Mouse (Mus musculus) kidney, embryonic 14.5 days (tissue): Measurements from ENCODE around the gene 1810049J17Rik. TPM values are rescaled to one million over a fixed set of nuclear protein-coding genes. Genes with fewer than 3 reads are reported as not detected.

ENCODE experiments used
- ATAC-seq: fragments of 200-750 bp; cut with Nextera tagmentation; 2 replicates; pipeline ENCODE4 v1.8.0; 2017; ENCODE audit warnings: moderate number of reproducible peaks, mild to moderate bottlenecking, moderate TSS enrichment, moderate library complexity; ENCODE audit not compliant: low FRiP score, low TSS enrichment
- H3K27ac ChIP-seq: fragments of 300-500 bp; sonication (generic); 2 replicates; pipeline ENCODE4 v1.5.1; 2014; ENCODE audit warnings: low read depth, mild to moderate bottlenecking, low read length, moderate library complexity, mixed read lengths
- H3K27me3 ChIP-seq: fragments of 300-500 bp; sonication (generic); 2 replicates; pipeline ENCODE4 v1.6.1; 2014; ENCODE audit warnings: mild to moderate bottlenecking, low read length; ENCODE audit not compliant: control insufficient read depth, insufficient read depth
- H3K36me3 ChIP-seq: fragments of 300-500 bp; sonication (generic); 2 replicates; pipeline ENCODE4 v1.6.1; 2014; ENCODE audit warnings: low read length, mixed read lengths; ENCODE audit not compliant: control insufficient read depth, insufficient read depth
- H3K4me1 ChIP-seq: fragments of 300-500 bp; sonication (generic); 2 replicates; pipeline ENCODE4 v1.6.1; 2014; ENCODE audit warnings: low read length, mixed read lengths; ENCODE audit not compliant: control insufficient read depth, insufficient read depth
- H3K4me2 ChIP-seq: fragments of 300-500 bp; sonication (generic); replicated peaks from 2 replicates; pipeline ENCODE4 v1.6.1; 2014; ENCODE audit warnings: low read depth, mild to moderate bottlenecking, low read length
- H3K4me3 ChIP-seq: fragments of 300-500 bp; sonication (generic); 2 replicates; pipeline ENCODE4 v1.5.1; 2014; ENCODE audit warnings: mild to moderate bottlenecking, low read length
- H3K9ac ChIP-seq: fragments of 300-500 bp; sonication (generic); 2 replicates; pipeline ENCODE4 v1.6.1; 2014; ENCODE audit warnings: low read depth, mild to moderate bottlenecking, low read length, moderate library complexity
- H3K9me3 ChIP-seq: fragments of 300-500 bp; sonication (generic); 2 replicates; pipeline ENCODE4 v1.6.1; 2016; ENCODE audit warnings: low read length; ENCODE audit not compliant: control insufficient read depth
- WGBS: fragments of 180-500 bp; shearing (Covaris S2); extraction: QIAGEN DNeasy Blood & Tissue Kit; methylation state at CpG from one replicate; pipeline ENCODE4 v1.1.7; 2014; 5-methylcytosine and 5-hydroxymethylcytosine counted together
- polyA plus RNA-seq: library from polyadenylated mRNA; unstranded; fragments of >200 nt; fragmentation: Nextera tagmentation; extraction: Ambion mirVana; gene quantifications from 2 replicates; pipeline ENCODE4 v1.2.1, GENCODE M21; 2014

Gene 1810049J17Rik
- polyA plus RNA-seq, 1 experiment from 2014 or later, result 1.9 TPM

DNA sequence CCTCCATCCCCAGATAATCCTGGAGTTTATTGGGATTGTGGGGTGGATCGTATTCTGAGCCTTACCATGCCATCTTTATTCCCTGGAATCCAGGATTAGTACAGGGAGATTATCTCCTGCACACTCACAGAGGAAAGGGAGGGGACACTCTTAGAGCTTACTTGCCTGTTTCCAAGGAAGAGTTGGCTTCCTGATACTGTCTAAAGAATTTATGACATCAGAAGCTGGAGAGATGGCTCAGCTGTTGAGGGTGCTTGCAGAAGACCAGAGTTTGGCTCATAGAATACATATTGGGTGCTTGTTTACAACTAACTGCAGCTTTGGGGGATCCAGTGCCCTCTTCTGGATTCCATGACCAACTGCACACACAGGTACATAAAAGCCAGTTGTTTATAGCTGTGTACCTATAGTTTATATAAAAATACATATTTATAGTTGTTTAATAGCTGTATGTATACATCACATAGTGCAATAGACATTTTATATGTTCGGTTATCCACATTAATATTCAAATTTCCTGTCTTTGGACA lies 32.6 kb upstream of the 1810049J17Rik start:
- H3K9ac ChIP-seq, result no peak overlapping the region
- H3K27me3 ChIP-seq, result no peaks in the 10 kb centered on the region
- H3K36me3 ChIP-seq, result peaks cover 55% of the 10 kb centered on the region
- no peak for ATAC-seq
- H3K9me3 ChIP-seq, result no peaks in the 10 kb centered on the region
- no peak overlapping the region for H3K27ac ChIP-seq
- H3K4me1 ChIP-seq, result no peaks in the 10 kb centered on the region
- no peak overlapping the region for H3K4me2 ChIP-seq
- H3K4me3 ChIP-seq, result no peak overlapping the region
- WGBS, result 90% methylated on average over 2 of the region's 2 CpGs

- no peaks in the 10 kb centered on the region for H3K9me3 ChIP-seq
- H3K27me3 ChIP-seq, result no peaks in the 10 kb centered on the region
- no peak overlapping the region for H3K27ac ChIP-seq
- no peaks in the 10 kb centered on the region for H3K4me1 ChIP-seq
- no peak overlapping the region for H3K4me2 ChIP-seq
- no peak for ATAC-seq
- no peak overlapping the region for H3K4me3 ChIP-seq
- no peak overlapping the region for H3K9ac ChIP-seq
- WGBS, result 96% methylated on average over 7 of the region's 7 CpGs
- peaks cover 50% of the 10 kb centered on the region for H3K36me3 ChIP-seq
These were observed 29.8 kb upstream of the 1810049J17Rik start for GRCm38 (mm10) chr15:12351470-12351869.

- no peaks in the 10 kb centered on the region for H3K9me3 ChIP-seq
- ATAC-seq, result no peak
- WGBS, result 89% methylated on average over 5 of the region's 5 CpGs
These were observed 28.1 kb upstream of the 1810049J17Rik start for GRCm38 (mm10) chr15:12349840-12350239.

DNA sequence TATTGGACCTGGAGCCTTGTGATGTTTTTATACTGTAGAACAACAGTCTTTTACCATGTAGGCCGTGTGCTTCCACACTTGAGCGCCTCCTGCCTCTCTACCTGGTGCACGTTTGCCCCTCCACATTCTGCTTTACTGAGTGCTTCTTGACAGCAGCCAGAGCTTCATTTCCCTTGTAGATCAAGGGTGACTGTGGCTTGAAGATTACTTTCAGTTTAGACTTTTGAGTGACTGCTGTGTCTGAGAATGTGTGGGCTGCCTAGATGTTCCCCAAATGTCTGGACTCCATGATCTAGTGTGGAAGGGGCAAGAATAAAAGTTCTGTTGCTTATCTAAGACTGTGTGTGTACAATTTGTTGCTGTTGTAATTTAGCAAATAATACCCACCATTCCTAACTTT lies 27.3 kb upstream of the 1810049J17Rik start:
- 70% methylated on average over 3 of the region's 3 CpGs for WGBS
- Histone ChIP-seq H3K9ac (no peak overlapping the region), H3K36me3 (peaks cover 46% of the 10 kb centered on the region)

More at GRCm38 (mm10) chr15:12349840-12350239, 28.1 kb upstream of the 1810049J17Rik start:
- H3K4me3 ChIP-seq, result no peak overlapping the region
- H3K4me2 ChIP-seq, result no peak overlapping the region
- H3K27me3 ChIP-seq, result no peaks in the 10 kb centered on the region
- no peak overlapping the region for H3K27ac ChIP-seq
- H3K9ac ChIP-seq, result no peak overlapping the region
- no peaks in the 10 kb centered on the region for H3K4me1 ChIP-seq
- H3K36me3 ChIP-seq, result peaks cover 45% of the 10 kb centered on the region

DNA sequence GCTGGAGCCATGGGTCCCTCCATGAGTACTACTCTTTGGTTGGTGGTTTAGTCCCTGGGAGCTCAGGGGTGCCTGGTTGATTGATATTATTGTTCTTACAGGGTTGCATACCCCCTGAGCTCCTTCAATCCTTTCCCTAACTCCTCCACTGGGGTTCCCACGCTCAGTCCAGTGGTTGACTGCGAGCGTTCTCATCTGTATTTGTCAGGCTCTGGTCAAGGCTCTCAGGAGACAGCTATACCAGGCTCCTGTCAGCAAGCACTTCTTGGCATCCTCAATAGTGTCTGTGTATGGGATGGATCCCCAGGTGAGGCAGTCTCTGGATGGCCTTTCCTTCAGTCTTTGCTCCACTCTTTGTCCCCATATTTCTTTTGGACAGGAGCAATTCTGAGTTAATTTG lies 25.2 kb upstream of the 1810049J17Rik start:
- Histone ChIP-seq H3K27me3 (no peaks in the 10 kb centered on the region), H3K9ac (no peak overlapping the region), H3K36me3 (peaks cover 42% of the 10 kb centered on the region), H3K4me3 (no peak overlapping the region), H3K9me3 (no peaks in the 10 kb centered on the region), H3K4me1 (no peaks in the 10 kb centered on the region), H3K4me2 (no peak overlapping the region), H3K27ac (no peak overlapping the region)
- 94% methylated on average over 3 of the region's 3 CpGs for WGBS
- ATAC-seq, result no peak

More for the DNA sequence above, 27.3 kb upstream of the 1810049J17Rik start:
- H3K4me1 ChIP-seq, result no peaks in the 10 kb centered on the region
- ATAC-seq, result no peak
- no peaks in the 10 kb centered on the region for H3K27me3 ChIP-seq
- H3K4me2 ChIP-seq, result no peak overlapping the region
- H3K27ac ChIP-seq, result no peak overlapping the region
- no peak overlapping the region for H3K4me3 ChIP-seq
- H3K9me3 ChIP-seq, result no peaks in the 10 kb centered on the region

DNA sequence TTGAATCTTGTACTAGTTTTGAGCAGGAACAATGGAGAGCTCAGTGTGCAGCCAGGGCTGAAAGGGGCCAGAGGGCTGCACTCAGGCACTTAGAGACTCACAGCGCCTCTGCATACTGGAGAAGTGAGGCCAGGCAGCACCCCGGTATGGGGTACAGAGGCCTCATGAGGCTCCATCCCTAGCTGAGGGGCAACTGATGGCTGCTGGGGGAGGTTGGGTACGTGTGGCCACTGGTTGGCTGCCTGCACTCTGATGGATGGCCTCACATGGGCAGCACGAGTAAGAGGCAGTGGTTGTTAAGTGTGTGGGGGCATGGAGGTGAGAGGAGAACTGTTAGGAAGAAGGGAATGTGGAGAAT lies 19.7 kb upstream of the 1810049J17Rik start:
- H3K4me3 ChIP-seq, result no peak overlapping the region
- no peak overlapping the region for H3K4me2 ChIP-seq
- peak; percentile 35; the same call in 1 of the 2 replicates for ATAC-seq
- no peaks in the 10 kb centered on the region for H3K27me3 ChIP-seq
- H3K36me3 ChIP-seq, result peaks cover 22% of the 10 kb centered on the region
- no peak overlapping the region for H3K27ac ChIP-seq
- H3K4me1 ChIP-seq, result no peaks in the 10 kb centered on the region
- H3K9ac ChIP-seq, result no peak overlapping the region
- H3K9me3 ChIP-seq, result no peaks in the 10 kb centered on the region
- WGBS, result 60% methylated on average over 4 of the region's 4 CpGs

DNA sequence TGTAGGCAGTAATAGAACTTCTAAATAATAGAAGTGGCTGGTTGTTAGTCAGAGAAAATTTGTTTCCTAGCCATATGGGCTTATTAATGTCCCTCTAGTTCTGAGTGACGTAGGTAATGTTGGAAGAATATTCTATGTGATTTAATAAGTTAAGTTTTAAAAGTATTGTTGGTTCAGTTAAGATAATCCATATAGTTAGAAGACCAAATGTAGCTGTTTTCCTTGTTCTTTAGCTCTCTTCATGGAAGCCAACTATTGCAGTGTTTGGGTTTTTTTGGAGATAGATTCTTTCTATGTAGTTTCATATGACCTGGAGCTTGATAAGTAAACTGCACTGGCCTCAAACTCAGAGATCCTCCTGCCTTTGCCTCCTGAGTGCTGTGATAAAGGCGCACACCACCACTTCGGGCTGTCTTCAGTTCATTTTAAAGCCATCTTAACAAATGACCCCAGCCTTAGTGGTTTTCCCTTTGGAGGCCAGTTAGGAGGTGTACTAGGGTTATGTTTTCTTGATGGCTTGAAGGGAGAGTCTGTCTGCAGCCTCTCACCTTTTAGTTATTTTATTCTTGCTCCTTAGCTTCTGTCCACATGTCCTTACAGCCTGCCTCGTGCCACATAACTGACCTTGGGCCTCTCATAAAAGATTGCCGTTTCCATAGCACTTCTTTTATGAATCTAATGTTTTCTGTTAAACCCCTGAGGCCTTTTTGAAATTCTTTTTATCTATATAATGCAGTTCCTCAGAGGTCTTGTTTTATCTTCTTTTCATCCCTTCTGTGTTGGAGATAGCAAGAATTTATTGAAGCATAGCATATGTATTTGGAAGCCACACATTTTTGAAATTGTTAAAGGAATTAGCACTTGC lies 19.1 kb upstream of the 1810049J17Rik start:
- H3K27ac ChIP-seq, result no peak overlapping the region
- H3K4me1 ChIP-seq, result no peaks in the 10 kb centered on the region
- H3K36me3 ChIP-seq, result peaks cover 22% of the 10 kb centered on the region
- H3K9me3 ChIP-seq, result no peaks in the 10 kb centered on the region
- 70% methylated on average over 5 of the region's 5 CpGs for WGBS
- no peaks in the 10 kb centered on the region for H3K27me3 ChIP-seq
- ATAC-seq, result no peak
- no peak overlapping the region for H3K9ac ChIP-seq
- H3K4me3 ChIP-seq, result no peak overlapping the region
- H3K4me2 ChIP-seq, result no peak overlapping the region

- no peaks in the 10 kb centered on the region for H3K27me3 ChIP-seq
- no peak overlapping the region for H3K4me3 ChIP-seq
- H3K4me1 ChIP-seq, result no peaks in the 10 kb centered on the region
- WGBS, result 75% methylated on average over 3 of the region's 3 CpGs
- H3K9ac ChIP-seq, result no peak overlapping the region
- no peak overlapping the region for H3K4me2 ChIP-seq
- no peak for ATAC-seq
- H3K27ac ChIP-seq, result no peak overlapping the region
- H3K36me3 ChIP-seq, result no peaks in the 10 kb centered on the region; the same call in 1 of the 2 replicates
- H3K9me3 ChIP-seq, result no peaks in the 10 kb centered on the region
These were observed 16.1 kb upstream of the 1810049J17Rik start for GRCm38 (mm10) chr15:12337779-12338137.

DNA sequence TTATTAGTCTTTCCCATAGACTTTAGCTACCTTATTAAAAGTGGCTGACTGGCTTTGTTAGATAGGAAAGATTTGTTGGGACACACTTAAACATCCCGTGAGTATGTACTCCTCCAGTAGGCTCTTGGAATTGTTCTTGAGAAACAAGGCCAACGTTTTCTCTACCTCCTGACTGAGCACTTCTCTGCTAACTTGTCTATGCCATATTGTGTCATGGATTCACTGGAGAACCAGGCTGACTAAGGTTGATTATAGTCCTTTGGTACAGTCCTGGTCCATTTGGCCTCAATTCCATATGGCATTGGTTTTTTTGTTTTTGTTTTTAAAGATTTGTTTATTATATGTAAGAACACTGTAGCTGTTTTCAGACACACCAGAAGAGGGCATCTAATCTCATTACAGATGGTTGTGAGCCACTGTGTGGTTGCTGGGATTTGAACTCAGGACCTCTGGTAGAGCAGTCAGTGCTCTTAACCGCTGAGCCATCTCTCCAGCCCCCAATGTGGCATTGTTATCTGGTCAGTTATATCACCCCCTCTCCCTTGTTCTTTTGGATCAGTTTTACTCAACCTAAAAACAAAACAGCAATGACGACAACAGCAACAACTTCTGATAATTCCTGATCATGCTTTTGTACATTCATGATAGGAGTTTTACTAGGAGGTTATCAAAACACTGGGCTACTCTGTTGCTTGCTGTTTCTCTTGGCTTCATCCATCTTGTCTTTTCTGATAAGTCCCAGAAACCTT lies 15.5 kb upstream of the 1810049J17Rik start:
- Histone ChIP-seq H3K27ac (no peak overlapping the region), H3K4me2 (no peak overlapping the region), H3K36me3 (no peaks in the 10 kb centered on the region; the same call in 1 of the 2 replicates), H3K4me1 (no peaks in the 10 kb centered on the region), H3K4me3 (no peak overlapping the region), H3K9ac (no peak overlapping the region), H3K27me3 (no peaks in the 10 kb centered on the region), H3K9me3 (no peaks in the 10 kb centered on the region)
- ATAC-seq, result no peak
- 81% methylated on average over 4 of the region's 4 CpGs for WGBS
